18 mouse cellular contexts compared by ENCODE assay signal in genomic region chr11:99333426-99333825, GRCm38 (mm10). TPM values are rescaled to one million over a fixed set of nuclear protein-coding genes. Genes with fewer than 3 reads are reported as not detected.
A peak's percentile ranks its signal among the peaks of the same experiment; 100 is the strongest.
DNase-seq lines count a peak whose midpoint lies in the region; ATAC-seq lines count a peak whose summit lies in the region.
"Had no signal": no experiment of that assay in that cellular context is flagged by ENCODE, and none has a peak within 500 bp of the region (broad histone marks: within the 10 kb centered on the region; RNA-seq: fewer than 3 reads in every experiment).

No protein-coding gene starts in this region.

- no peaks in the 10 kb centered on the region for H3K9me3 ChIP-seq in forebrain, embryonic 14.5 days (replicated peaks; ENCODE audit: control insufficient read depth, low read length)
- H3K9me3 ChIP-seq in forebrain, embryonic 13.5 days (replicated peaks) = no peaks in the 10 kb centered on the region
- H3K9me3 ChIP-seq in midbrain, embryonic 15.5 days = no peaks in the 10 kb centered on the region
- H3K9me3 ChIP-seq in midbrain, embryonic 13.5 days = no peaks in the 10 kb centered on the region
- H3K9me3 ChIP-seq: embryonic facial prominence, embryonic 13.5 days; forebrain, embryonic 15.5 days; limb, embryonic 12.5 days; lung, embryonic 15.5 days had no signal

- no peak overlapping the region for H3K4me2 ChIP-seq in forebrain, embryonic 14.5 days (ENCODE audit: low read length)
- no peak overlapping the region for H3K4me2 ChIP-seq in forebrain, embryonic 13.5 days
- 0 out of 2 replicates have a peak overlapping the region, but pooled peaks have one; percentile 13 for H3K4me2 ChIP-seq in midbrain, embryonic 15.5 days
- H3K4me2 ChIP-seq in midbrain, embryonic 13.5 days (replicated peaks) = no peak overlapping the region
- H3K4me2 ChIP-seq: embryonic facial prominence, embryonic 13.5 days; forebrain, embryonic 15.5 days; limb, embryonic 12.5 days; lung, embryonic 15.5 days had no signal

- no peak overlapping the region for H3K27ac ChIP-seq in forebrain, embryonic 14.5 days (ENCODE audit: low read depth, low read length)
- H3K27ac ChIP-seq in forebrain, embryonic 13.5 days = no peak overlapping the region
- no peak overlapping the region for H3K27ac ChIP-seq in midbrain, embryonic 15.5 days
- no peak overlapping the region for H3K27ac ChIP-seq in midbrain, embryonic 13.5 days
- H3K27ac ChIP-seq: embryonic facial prominence, embryonic 13.5 days; forebrain, embryonic 15.5 days; limb, embryonic 12.5 days; lung, embryonic 15.5 days had no signal

- ATAC-seq in forebrain, embryonic 14.5 days = no peak
- no peak for ATAC-seq in forebrain, embryonic 13.5 days
- ATAC-seq in midbrain, embryonic 15.5 days (replicated peaks) = no peak
- no peak for ATAC-seq in midbrain, embryonic 13.5 days
- ATAC-seq in megakaryocyte-erythroid progenitor cell, adult 5-6 weeks (replicated peaks; ENCODE audit: low FRiP score, low TSS enrichment, poor library complexity, severe bottlenecking) = no peak
- ATAC-seq: forebrain, embryonic 15.5 days had no signal

- H3K36me3 ChIP-seq in forebrain, embryonic 14.5 days (ENCODE audit: control insufficient read depth, insufficient read depth, low read length) = no peaks in the 10 kb centered on the region
- H3K36me3 ChIP-seq in forebrain, embryonic 13.5 days (ENCODE audit: poor library complexity, severe bottlenecking) = no peaks in the 10 kb centered on the region
- no peaks in the 10 kb centered on the region for H3K36me3 ChIP-seq in midbrain, embryonic 15.5 days (replicated peaks)
- no peaks in the 10 kb centered on the region for H3K36me3 ChIP-seq in midbrain, embryonic 13.5 days
- H3K36me3 ChIP-seq: embryonic facial prominence, embryonic 13.5 days; forebrain, embryonic 15.5 days; limb, embryonic 12.5 days; lung, embryonic 15.5 days had no signal

- 70% methylated on average over 13 of the region's 13 CpGs for WGBS in forebrain, embryonic 14.5 days
- WGBS in forebrain, embryonic 13.5 days = 69% methylated on average over 13 of the region's 13 CpGs
- 39% methylated on average over 13 of the region's 13 CpGs for WGBS in midbrain, embryonic 15.5 days
- WGBS in midbrain, embryonic 13.5 days = 38% methylated on average over 13 of the region's 13 CpGs

- H3K4me3 ChIP-seq in forebrain, embryonic 14.5 days (ENCODE audit: low read depth, low read length) = no peak overlapping the region
- no peak overlapping the region for H3K4me3 ChIP-seq in forebrain, embryonic 13.5 days
- H3K4me3 ChIP-seq in midbrain, embryonic 15.5 days = no peak overlapping the region
- no peak overlapping the region for H3K4me3 ChIP-seq in midbrain, embryonic 13.5 days (replicated peaks)
- H3K4me3 ChIP-seq: embryonic facial prominence, embryonic 13.5 days; forebrain, embryonic 15.5 days; limb, embryonic 12.5 days; lung, embryonic 15.5 days had no signal

- H3K9ac ChIP-seq in forebrain, embryonic 14.5 days (ENCODE audit: low read length) = no peak overlapping the region
- H3K9ac ChIP-seq in forebrain, embryonic 13.5 days = no peak overlapping the region
- no peak overlapping the region for H3K9ac ChIP-seq in midbrain, embryonic 15.5 days
- H3K9ac ChIP-seq in midbrain, embryonic 13.5 days (replicated peaks) = no peak overlapping the region
- H3K9ac ChIP-seq: embryonic facial prominence, embryonic 13.5 days; forebrain, embryonic 15.5 days; limb, embryonic 12.5 days; lung, embryonic 15.5 days had no signal

- DNase-seq in forebrain, embryonic 14.5 days (ENCODE audit: low spot score) = peak; percentile 14
- DNase-seq in layer of hippocampus, postnatal 36 days = peak; percentile 69 to 77
- DNase-seq in right cerebral cortex, postnatal 25 days = peak; percentile 23
- no peak for DNase-seq in cerebellum, adult 8-10 months
- DNase-seq: cerebellum, postnatal 36 days; kidney, adult 2 months; thymus, postnatal 14 days had no signal

- H3K4me1 ChIP-seq in forebrain, embryonic 14.5 days (ENCODE audit: control insufficient read depth, insufficient read depth, low read length) = no peaks in the 10 kb centered on the region
- no peaks in the 10 kb centered on the region for H3K4me1 ChIP-seq in forebrain, embryonic 13.5 days
- H3K4me1 ChIP-seq in midbrain, embryonic 15.5 days = peaks cover 4% of the 10 kb centered on the region; the same call in 1 of the 2 replicates
- no peaks in the 10 kb centered on the region for H3K4me1 ChIP-seq in midbrain, embryonic 13.5 days (replicated peaks)
- H3K4me1 ChIP-seq: embryonic facial prominence, embryonic 13.5 days; forebrain, embryonic 15.5 days; limb, embryonic 12.5 days; lung, embryonic 15.5 days had no signal

- H3K27me3 ChIP-seq in forebrain, embryonic 14.5 days (replicated peaks; ENCODE audit: control insufficient read depth, insufficient read depth, low read length) = no peaks in the 10 kb centered on the region
- H3K27me3 ChIP-seq in forebrain, embryonic 13.5 days = no peaks in the 10 kb centered on the region
- no peaks in the 10 kb centered on the region for H3K27me3 ChIP-seq in midbrain, embryonic 15.5 days (replicated peaks)
- H3K27me3 ChIP-seq in midbrain, embryonic 13.5 days = no peaks in the 10 kb centered on the region
- H3K27me3 ChIP-seq: embryonic facial prominence, embryonic 13.5 days; forebrain, embryonic 15.5 days; limb, embryonic 12.5 days; lung, embryonic 15.5 days had no signal

RNA-seq across cellular contexts. Expression of gene Krt26, which starts 4.3 kb away (rescaled TPM):
- polyA plus RNA-seq in forebrain, embryonic 14.5 days (2014; fragmentation: Nextera tagmentation; extraction: Ambion mirVana) = not detected in 2 replicates
- 0.09 TPM in 1 of 2 replicates, not detected in the other for polyA plus RNA-seq in forebrain, embryonic 13.5 days (2015; fragmentation: Nextera tagmentation; extraction: Ambion mirVana)
- 0.14 and 0.22 TPM in 2 replicates for polyA plus RNA-seq in midbrain, embryonic 15.5 days (2015; fragmentation: Nextera tagmentation; extraction: Ambion mirVana)
- polyA plus RNA-seq in midbrain, embryonic 13.5 days (2015; fragmentation: Nextera tagmentation; extraction: Ambion mirVana) = 0.30 and 0.39 TPM in 2 replicates
- total RNA-seq in layer of hippocampus, postnatal 36 days (2021) = not detected
- not detected in 2 replicates for total RNA-seq in megakaryocyte-erythroid progenitor cell, adult 5-6 weeks (2014; fragmentation: Nextera tagmentation)
- not detected in 2 replicates for total RNA-seq in megakaryocyte-erythroid progenitor cell, adult 5-6 weeks (2017)
- total RNA-seq: heart, adult 8-10 months; hematopoietic stem cell, adult 5-6 weeks had no signal
- polyA plus RNA-seq: embryonic facial prominence, embryonic 13.5 days; forebrain, embryonic 15.5 days; kidney, adult 2 months; limb, embryonic 12.5 days; lung, embryonic 15.5 days; spleen, adult 2 months had no signal

RNA-seq across cellular contexts. Expression of gene Krt25, which starts 10.7 kb away (rescaled TPM):
- 0.14 TPM in 1 of 2 replicates, not detected in the other for polyA plus RNA-seq in forebrain, embryonic 14.5 days (2014; fragmentation: Nextera tagmentation; extraction: Ambion mirVana)
- polyA plus RNA-seq in forebrain, embryonic 13.5 days (2015; fragmentation: Nextera tagmentation; extraction: Ambion mirVana) = not detected in 2 replicates
- polyA plus RNA-seq in midbrain, embryonic 15.5 days (2015; fragmentation: Nextera tagmentation; extraction: Ambion mirVana) = 0.11 and 0.22 TPM in 2 replicates
- polyA plus RNA-seq in midbrain, embryonic 13.5 days (2015; fragmentation: Nextera tagmentation; extraction: Ambion mirVana) = 0.17 TPM in 1 of 2 replicates, not detected in the other
- not detected for total RNA-seq in layer of hippocampus, postnatal 36 days (2021)
- total RNA-seq in megakaryocyte-erythroid progenitor cell, adult 5-6 weeks (2014; fragmentation: Nextera tagmentation) = not detected in 2 replicates
- not detected in 2 replicates for total RNA-seq in megakaryocyte-erythroid progenitor cell, adult 5-6 weeks (2017)
- total RNA-seq: heart, adult 8-10 months; hematopoietic stem cell, adult 5-6 weeks had no signal
- polyA plus RNA-seq: limb, embryonic 12.5 days; lung, embryonic 15.5 days; spleen, adult 2 months had no signal

RNA-seq across cellular contexts. Expression of gene Krt27, which starts 17.5 kb away (rescaled TPM):
- not detected in 2 replicates for polyA plus RNA-seq in forebrain, embryonic 14.5 days (2014; fragmentation: Nextera tagmentation; extraction: Ambion mirVana)
- polyA plus RNA-seq in forebrain, embryonic 13.5 days (2015; fragmentation: Nextera tagmentation; extraction: Ambion mirVana) = not detected in 2 replicates
- polyA plus RNA-seq in midbrain, embryonic 15.5 days (2015; fragmentation: Nextera tagmentation; extraction: Ambion mirVana) = 0.10 and 0.21 TPM in 2 replicates
- not detected in 2 replicates for polyA plus RNA-seq in midbrain, embryonic 13.5 days (2015; fragmentation: Nextera tagmentation; extraction: Ambion mirVana)
- total RNA-seq in layer of hippocampus, postnatal 36 days (2021) = not detected
- not detected in 2 replicates for total RNA-seq in megakaryocyte-erythroid progenitor cell, adult 5-6 weeks (2014; fragmentation: Nextera tagmentation)
- not detected in 2 replicates for total RNA-seq in megakaryocyte-erythroid progenitor cell, adult 5-6 weeks (2017)
- total RNA-seq: heart, adult 8-10 months; hematopoietic stem cell, adult 5-6 weeks had no signal
- polyA plus RNA-seq: forebrain, embryonic 15.5 days; kidney, adult 2 months; limb, embryonic 12.5 days; lung, embryonic 15.5 days; spleen, adult 2 months had no signal

RNA-seq across cellular contexts. Expression of gene Krt28, which starts 41.3 kb away (rescaled TPM):
- 0.17 and 0.34 TPM in 2 replicates for polyA plus RNA-seq in forebrain, embryonic 14.5 days (2014; fragmentation: Nextera tagmentation; extraction: Ambion mirVana)
- 0.17 and 0.21 TPM in 2 replicates for polyA plus RNA-seq in forebrain, embryonic 13.5 days (2015; fragmentation: Nextera tagmentation; extraction: Ambion mirVana)
- polyA plus RNA-seq in midbrain, embryonic 15.5 days (2015; fragmentation: Nextera tagmentation; extraction: Ambion mirVana) = 0.21 and 0.45 TPM in 2 replicates
- polyA plus RNA-seq in midbrain, embryonic 13.5 days (2015; fragmentation: Nextera tagmentation; extraction: Ambion mirVana) = 0.15 and 0.22 TPM in 2 replicates
- under 1 TPM; 0.27 to 0.30 TPM for total RNA-seq in layer of hippocampus, postnatal 36 days (2021)
- total RNA-seq in megakaryocyte-erythroid progenitor cell, adult 5-6 weeks (2014; fragmentation: Nextera tagmentation) = not detected in 2 replicates
- total RNA-seq in megakaryocyte-erythroid progenitor cell, adult 5-6 weeks (2017) = not detected in 2 replicates
- total RNA-seq: heart, adult 8-10 months; hematopoietic stem cell, adult 5-6 weeks had no signal
- polyA plus RNA-seq: kidney, adult 2 months; limb, embryonic 12.5 days; spleen, adult 2 months had no signal

RNA-seq across cellular contexts. Expression of gene Krt24, which starts 48.4 kb away (rescaled TPM):
- not detected in 2 replicates for polyA plus RNA-seq in forebrain, embryonic 14.5 days (2014; fragmentation: Nextera tagmentation; extraction: Ambion mirVana)
- not detected in 2 replicates for polyA plus RNA-seq in forebrain, embryonic 13.5 days (2015; fragmentation: Nextera tagmentation; extraction: Ambion mirVana)
- not detected in 2 replicates for polyA plus RNA-seq in midbrain, embryonic 15.5 days (2015; fragmentation: Nextera tagmentation; extraction: Ambion mirVana)
- not detected in 2 replicates for polyA plus RNA-seq in midbrain, embryonic 13.5 days (2015; fragmentation: Nextera tagmentation; extraction: Ambion mirVana)
- not detected for total RNA-seq in layer of hippocampus, postnatal 36 days (2021)
- total RNA-seq in megakaryocyte-erythroid progenitor cell, adult 5-6 weeks (2014; fragmentation: Nextera tagmentation) = not detected in 2 replicates
- total RNA-seq in megakaryocyte-erythroid progenitor cell, adult 5-6 weeks (2017) = not detected in 2 replicates
- total RNA-seq: heart, adult 8-10 months; hematopoietic stem cell, adult 5-6 weeks had no signal
- polyA plus RNA-seq: forebrain, embryonic 15.5 days; kidney, adult 2 months; lung, embryonic 15.5 days; spleen, adult 2 months had no signal
